Mouse (Mus musculus): Measurements from ENCODE around the gene Rbms3.

Gene Rbms3

DNA sequence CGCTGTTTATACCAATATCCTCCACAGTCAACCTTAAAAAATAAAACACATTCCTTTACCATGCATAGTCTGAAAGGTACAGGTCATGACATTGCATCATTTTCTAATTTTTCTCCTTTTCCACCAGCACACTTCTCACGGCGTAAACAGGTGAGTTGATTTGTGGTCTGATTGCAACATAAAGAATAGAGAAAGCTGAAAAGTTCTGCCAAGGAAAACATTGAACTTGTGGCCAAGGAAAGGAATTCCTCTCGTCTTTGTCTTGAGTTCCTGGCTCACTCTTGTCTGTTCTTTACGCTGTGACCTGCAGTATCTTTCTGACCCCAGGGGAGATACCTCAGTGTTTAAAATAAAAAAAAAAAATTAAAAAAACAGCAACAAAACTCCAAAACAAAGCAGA, 370.1 kb downstream of the Rbms3 start:
- no peak for DNase-seq (ENCODE audit: low read depth, low spot score)

DNA sequence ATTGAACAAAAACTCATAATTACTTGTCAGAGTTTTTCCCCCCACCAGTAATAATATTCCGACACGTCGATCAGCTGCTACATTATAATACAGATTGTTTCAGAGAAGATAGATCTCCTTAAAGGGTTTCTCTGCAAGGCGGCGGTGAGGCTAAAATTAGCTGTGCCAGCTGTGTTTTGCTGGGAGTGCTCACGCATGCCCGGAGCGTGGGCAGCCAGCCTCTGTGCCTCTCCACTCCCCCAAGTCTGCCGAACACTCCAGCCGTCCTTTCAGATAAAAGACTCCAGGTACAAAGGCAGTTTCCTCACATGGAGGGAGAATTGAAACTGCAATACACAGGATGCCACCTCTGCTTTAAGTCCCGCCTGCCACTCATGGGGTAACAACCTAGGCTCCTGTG, 376.4 kb downstream of the Rbms3 start:
- DNase-seq (ENCODE audit: low read depth, low spot score): no peak

DNA sequence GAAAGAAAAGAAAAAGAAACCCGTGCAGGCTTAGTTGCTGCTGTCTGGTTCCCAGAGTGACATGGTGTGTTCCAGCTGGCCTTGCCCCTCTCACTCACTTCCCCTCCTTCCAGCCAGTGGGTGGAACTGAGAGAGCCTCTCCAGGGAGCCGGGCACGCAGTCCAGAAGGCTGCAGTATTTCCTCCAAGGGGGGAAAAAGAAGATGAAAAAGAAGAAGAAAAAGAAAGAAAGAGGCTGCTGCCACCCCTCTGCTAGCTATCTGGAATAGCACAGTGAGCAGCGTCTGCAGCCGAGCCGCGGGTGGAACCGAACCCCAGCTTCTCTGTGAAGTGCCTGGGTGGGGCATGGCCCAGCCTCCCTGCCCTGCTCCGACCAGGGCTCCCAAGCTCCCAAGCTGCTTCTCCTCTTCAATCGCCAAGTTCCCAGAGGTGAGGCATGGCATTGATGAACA, 377.3 kb downstream of the Rbms3 start:
- peak; percentile 44 for DNase-seq (ENCODE audit: low read depth, low spot score)

DNA sequence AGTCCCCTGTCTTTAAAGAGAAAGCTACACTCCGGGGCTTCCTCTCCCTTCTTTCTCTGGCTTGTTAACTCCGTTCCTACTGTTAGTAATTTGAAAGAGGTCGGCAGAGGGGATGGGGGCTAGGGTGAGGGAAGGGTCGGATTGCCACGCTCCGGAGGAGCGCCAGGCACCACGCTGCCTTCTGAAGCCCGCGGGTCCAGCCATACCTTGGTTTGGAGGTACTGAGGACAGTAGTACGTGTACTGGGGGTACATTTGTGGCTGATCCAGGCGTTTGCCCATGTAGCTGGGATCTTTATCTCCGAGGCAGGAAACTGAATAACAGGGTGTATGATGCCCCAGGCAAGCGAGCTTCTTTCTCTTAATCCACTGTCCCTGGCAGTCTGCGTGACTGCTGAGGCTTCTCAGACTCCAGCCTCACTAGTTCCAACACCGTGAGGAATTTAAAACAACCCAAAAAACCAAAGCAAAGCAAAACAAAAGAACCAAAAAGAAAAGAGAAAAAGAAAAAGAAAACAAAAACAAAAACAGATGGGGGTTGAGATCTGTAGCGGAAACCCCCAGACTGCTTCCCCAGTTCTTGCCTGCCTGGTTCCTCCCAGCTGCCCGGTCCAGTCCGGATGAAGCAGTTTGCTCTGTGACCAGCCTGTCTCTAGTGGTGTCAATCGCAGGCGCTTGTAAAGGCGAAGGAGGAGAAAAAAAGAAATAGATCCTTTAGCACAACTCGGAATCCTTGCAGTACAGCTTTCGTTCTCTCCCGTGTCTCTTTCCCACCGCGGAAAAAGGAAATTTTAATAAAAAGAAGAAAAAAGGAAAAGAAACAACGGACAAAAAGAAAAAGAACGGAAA, 378.0 kb downstream of the Rbms3 start:
- DNase-seq (ENCODE audit: low read depth, low spot score): no peak

DNA sequence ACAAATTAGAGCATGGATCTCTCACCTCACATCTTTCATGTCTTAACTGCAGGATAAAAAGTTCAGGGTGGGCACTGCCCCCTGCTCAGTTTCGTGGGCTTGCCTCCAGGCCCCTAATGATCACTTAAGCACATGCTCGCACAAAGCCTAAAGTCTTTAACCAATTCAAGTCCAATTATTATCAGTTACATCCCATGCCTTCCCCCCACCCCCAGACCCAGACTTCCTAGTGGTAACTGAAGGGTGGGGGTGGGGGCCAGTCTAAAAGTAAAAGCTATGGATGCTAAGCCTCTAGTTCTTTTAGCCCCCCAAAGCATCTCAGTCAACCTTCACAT, 378.9 kb downstream of the Rbms3 start:
- DNase-seq (ENCODE audit: low read depth, low spot score): no peak

DNA sequence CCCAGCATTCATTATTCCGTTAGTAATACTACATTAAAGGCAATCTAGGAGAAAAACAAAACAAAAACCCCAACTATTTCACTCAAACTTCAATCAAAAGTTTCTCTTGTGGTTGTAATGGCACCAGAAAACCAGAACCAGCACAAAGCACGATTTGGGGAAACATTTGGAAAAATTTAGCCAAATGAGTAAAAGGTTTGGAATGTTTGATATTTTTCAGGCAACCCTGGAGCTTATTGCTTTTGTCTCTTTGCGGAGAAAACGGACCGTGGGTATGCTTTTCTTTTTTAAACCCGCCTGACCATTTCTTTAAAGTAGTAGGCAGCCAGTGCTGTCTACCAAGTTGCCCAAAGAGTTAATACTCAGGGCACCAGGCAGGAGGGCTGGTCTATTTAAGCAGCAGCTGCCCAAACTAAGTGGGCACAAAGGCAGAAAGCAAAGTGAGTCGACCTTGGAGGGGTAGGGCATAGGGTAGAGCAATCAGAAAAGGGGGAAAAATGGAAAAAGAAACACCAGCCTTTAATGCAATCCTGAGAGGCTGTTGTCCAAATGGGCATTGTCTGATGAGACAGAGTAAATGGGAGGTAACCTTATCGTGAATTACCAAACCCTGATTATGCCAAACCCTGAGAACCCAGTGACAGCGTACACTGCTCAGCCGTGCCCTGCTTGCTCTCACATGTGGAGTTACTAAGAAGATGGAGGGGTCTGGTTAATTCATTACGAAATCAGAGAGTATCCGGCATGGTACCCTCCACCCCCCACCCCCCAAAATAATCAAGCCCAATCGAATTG, 379.5 kb downstream of the Rbms3 start:
- no peak for DNase-seq (ENCODE audit: low read depth, low spot score)

DNA sequence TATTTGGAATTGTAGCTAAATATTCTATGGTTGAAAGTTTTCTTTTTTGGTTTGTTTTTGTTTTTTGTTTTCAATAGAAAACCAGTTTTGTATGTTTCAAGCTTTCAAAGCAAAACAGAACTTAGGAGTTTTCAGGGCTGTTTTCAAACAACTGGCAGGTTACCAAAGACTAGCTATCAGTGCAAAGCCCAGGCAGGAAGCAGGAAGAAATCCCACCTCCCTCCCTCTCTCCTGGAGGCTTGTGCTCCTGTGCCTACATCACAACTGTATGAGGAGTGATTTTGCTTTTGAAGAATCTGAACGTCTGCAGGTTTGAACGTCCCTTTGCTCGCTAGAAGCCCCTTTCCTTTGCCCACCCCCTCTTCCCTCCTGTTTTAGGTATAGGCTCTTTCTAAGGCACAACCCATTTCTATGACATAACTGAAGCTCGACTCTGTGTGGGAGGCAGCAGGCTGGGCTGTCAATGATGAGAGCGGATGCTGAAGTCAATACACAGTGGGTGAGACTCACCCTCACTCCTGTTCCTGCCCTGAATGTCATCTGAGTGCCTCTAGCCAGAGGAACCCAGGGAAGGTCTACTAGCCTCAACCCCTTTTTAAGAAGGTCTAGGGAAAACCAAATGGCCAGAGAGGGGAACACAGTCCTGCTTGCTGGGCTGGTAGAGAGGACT, 382.3 kb downstream of the Rbms3 start:
- DNase-seq (ENCODE audit: low read depth, low spot score): no peak

DNA sequence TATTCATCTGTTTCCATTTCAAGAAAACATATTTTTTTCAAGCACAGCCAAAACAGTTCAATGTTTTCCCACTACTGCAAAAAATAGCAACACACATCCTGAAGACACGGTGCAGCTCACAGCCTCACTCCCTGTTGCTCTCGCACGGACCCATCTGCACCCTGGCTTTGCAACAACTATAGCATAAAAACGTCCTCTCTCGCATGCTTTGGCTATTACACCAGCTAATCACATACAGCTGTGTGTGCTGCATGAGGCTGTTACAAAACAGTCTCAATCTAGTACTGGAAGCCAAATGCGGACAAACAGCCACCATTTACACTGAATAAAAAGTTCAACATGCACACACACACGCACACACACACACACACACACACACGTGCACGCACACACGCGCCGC, 383.5 kb downstream of the Rbms3 start:
- DNase-seq (ENCODE audit: low read depth, low spot score): no peak

DNA sequence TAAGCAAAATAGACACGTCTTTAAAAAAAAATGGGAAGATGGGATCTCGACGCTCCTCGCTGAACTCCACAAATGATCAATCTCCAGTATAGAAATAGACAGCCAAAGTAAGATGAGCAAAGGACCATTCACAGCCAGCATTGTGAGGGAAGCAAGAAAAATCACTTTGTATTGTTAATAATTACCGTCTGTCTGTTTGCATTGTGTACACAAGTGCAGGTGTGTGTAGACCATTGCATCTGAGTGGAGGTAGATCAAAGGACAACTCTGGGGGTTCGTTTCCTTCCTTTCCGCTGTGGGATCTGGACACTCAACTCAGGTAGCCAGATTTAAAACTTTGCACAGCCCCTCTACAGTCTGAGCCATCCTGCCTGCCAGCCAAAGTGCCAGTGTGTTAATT, 386.3 kb downstream of the Rbms3 start:
- DNase-seq (ENCODE audit: low read depth, low spot score): no peak

DNA sequence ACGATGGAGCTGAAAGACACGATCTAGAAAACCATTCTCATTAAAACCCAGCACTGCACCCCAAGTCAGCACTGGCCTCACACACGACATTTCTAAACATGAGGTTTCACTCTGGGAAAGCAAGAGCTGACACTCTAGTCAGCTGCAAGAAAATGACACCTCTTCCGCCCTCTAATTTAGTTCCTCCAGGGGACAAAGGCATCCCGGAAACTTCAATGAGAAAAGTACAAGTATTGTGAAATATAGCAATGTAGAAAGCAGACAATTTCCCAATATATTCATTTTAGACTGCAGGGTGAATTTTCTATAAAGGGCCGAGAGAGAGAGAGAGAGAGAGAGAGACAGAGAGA, 395.0 kb downstream of the Rbms3 start:
- DNase-seq (ENCODE audit: low read depth, low spot score): no peak

DNA sequence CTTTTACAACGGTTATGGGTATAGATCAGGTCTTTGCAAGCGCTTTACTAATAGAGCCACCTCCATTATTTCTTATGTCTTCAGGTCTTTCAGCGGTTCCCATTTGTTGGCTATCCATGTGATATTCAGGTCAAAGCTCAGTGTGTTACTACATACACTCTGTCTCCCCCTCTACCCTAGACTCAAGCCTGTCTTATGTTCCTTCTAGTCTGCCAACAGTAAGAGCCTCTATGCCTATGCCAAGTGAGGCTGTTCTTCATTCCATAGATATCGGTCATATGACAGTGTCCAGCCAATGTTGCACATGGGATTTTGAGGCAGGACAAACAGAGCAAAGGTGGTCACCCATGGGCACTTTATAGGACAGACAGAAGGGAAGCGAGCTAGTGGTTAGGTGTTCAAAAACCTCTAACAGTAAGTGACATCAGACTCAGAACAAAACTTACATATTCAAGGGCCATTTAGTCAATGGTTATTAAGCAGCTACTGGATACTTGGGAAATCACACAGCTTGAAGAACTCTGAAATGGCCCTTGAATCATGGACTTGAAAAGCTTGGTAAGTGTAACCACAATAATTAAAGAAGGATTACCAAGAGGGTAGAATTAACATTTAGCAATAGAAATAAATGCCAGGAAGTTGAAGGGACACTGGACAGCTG, 395.5 kb downstream of the Rbms3 start:
- DNase-seq (ENCODE audit: low read depth, low spot score): no peak

DNA sequence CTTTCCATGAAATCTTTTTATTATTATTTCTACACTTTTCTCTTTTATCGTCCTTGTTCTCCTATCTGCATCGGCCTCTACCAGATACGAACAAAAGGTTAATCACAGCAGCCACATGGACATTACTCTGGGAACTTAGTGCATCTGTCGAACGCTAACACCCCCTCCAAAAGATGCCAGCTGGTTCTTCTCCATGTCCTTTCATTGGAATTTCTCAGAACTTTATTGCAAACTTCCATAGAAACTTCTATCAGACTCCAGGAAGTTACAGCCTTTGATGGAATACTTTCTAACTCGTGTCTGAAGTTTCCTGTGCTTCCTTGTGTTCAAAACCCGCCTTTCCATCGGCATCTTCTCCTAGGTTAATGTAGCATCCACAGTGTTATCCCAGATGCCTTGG, 407.0 kb downstream of the Rbms3 start:
- DNase-seq (ENCODE audit: low read depth, low spot score): no peak

DNA sequence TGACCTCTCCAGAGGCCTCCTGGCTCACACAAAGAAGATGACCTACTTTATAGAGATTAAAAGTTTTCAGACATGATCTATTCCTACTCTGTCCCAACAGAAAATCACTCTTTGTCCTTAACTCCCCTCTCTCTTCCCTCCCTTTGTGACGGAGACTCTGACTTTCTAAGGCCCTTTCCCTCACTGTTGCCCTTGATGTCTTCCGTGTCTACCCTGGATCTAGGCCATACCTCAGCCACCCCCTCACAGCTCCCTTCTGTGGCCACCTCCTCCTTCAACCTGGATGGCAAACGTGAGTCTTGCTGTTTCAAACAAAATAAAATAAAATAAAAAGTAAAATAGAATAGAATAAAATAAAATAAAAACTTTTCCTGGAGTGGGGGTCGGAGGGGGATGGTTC, 408.2 kb downstream of the Rbms3 start:
- DNase-seq (ENCODE audit: low read depth, low spot score): no peak

DNA sequence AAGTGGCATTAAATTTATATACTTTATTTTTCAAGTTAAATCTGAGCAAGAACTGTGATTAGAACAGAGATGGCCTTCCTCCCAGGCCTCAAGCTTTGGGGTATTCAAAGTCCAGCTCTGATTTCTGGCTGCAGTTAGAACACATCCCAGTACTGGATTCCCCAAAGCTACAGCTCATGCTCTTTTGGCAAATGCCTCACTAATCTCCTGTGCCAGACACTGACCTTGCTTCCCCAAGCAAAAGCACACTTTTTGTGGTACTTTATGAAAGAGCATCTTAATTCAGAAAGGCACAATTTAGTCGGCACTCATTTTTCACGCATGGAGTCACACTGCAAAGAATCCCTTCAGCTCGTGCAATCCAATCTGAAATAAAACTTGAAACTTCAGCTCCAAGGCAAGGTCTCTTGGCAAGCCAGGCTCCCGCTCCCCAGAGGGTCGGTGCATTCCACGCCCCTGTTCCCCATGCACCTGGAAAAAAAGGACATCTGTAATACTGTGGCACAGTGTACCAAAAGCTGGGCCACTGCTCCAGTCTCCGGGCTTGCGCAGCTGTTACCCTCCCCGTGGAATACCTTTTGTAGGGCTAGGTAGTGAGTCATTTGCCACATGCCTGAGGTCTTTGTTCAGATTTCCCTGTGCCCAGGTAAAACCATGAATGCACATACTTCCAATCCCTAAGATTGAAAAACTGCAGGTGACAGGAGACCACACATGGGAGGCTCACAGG, 413.5 kb downstream of the Rbms3 start:
- no peak for DNase-seq (ENCODE audit: low read depth, low spot score)

DNA sequence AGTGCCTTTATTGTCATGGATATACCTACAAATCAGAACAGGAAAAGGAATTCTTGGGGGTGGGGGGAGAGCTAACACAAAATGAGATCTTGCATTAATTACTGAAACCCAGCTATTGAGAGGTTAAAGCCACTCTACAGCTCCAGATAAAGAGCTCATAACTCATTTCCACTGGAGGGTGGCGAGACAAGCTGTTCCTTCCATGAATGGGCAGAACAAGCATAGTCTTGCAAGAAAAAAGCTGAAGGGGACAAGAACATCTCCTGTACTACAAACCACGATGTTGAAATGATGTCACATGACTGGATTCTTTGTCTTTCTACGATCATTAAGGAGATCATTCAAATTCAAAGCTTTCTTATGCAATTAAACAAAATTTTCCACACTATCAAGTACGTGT, 417.7 kb downstream of the Rbms3 start:
- no peak for DNase-seq (ENCODE audit: low read depth, low spot score)

DNA sequence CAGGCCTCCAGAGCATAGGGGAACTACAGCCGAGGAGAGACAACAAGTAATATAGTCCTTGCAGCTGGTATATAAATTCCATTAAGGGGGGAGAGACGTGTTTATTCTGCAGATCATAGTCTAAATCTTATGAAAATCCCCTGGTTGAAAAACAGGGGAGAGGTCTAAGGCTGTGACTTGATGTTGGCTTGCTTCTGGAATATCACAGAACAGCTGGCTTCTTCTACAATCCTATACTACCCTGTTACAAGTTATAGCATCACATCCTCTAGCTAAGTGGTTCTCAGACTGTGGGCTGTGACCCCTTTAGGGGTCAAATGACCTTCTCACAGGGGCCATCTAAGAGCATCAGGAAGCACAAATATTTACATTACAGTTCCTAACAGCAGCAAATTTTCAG, 419.4 kb downstream of the Rbms3 start:
- no peak for DNase-seq (ENCODE audit: low read depth, low spot score)

DNA sequence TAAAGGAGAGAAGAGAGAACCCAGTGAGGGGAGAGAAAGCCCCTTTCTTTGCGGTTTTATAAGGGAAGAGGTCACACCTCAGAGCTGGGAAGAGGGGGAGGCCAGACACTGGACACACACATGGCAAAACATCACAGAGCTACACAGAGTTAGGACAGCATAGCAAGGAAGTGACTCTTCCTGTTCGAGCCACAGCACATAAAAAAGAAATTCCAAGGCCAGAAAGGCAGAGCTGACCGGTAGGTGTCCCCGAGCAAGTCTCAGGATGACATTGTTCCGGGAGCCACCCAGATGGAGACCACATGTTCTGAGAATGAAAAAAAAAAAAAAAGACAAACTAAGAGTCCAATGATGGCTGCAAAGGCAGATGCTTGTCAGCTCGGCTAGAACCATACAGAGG, 424.3 kb downstream of the Rbms3 start:
- DNase-seq (ENCODE audit: low read depth, low spot score): no peak

DNA sequence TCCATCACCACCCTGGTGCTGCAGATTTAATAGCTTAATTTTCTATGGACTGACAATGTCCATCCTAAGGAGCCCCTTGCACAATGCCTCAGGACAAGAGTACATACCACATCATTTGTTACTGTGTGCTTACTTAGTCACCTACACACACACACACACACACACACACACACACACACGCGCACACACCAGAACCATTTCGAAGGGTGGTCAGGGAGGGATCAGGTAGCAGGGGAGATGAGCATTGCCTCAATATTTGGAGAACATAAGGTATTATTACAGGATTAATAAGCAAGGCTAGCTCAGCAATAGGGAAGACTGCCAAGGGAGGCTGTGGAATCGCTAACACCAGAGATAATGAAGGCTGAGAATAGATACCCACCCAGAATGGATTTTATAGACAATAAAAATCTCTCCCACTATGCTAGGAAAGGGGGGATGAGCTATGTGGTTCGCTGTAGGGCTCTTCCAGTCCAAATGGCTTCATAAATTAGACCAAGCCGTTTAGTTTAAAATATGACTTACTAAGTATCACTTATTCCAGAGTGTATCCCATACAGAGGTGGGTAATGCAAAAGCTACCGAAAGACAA, 429.6 kb downstream of the Rbms3 start:
- no peak for DNase-seq (ENCODE audit: low read depth, low spot score)

DNA sequence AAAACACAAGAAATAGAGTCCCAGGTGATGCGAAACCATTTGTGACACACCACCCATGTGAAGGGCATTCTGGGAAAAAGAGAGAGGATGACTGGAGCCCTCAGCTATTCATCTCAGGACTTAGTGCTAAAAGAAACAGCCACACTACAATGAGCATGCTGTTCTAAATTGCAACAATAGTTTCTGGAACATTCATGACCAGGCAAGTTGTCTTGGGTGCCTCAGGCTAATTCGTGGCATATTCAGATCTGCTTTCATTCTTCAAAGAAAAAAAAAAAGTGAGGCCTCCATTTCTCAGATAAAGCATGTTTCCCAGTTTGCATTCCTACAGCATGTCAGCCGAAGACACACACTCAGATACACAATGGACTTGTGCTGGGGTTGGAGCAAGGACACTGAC, 432.2 kb downstream of the Rbms3 start:
- no peak for DNase-seq (ENCODE audit: low read depth, low spot score)

DNA sequence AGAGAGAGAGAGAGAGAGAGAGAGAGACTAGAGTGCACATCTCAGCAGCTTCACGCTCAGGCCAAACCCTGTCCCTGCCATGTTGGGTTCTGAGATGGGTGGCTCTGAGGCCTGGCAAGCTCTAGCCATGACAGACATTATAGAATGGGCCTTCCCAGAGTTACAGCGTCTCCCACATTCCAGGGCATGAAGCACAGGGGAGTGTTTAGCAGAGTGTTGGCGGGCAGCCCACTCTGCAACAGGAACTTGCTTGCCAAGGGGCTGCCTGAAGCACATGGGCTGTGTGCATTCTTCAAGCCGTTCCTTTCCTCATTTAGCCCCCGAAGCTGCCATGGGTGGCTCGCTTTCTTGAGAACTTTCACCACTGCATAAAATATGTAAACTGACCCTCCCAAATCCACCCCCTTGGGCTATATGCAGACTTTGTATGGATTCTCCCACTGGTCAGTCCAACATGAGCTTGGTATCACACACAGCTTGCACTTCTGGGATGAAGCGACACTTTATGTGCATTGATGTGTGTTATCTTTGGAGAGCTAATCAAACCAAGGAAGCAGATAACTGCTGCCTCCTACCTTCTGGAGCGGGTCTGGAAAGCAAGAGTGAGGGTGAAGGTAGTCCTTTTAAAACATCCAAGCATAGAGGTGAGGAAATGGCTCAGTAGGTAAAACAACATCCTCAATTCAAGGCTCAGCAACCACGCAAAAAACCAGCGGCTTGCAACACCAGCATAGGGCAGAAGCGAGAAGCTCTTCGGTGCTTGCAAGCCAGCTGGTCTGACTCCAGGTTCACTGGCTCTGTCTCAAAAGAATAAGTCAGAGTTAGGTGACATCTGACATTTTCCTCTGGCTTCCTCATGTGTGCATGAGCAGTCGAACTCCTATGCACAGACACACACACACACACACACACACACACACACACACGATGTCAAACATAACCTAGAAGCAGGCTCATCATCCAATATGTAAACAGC, 436.9 kb downstream of the Rbms3 start:
- peak; percentile 71 for DNase-seq (ENCODE audit: low read depth, low spot score)

Data from skeletal muscle tissue, adult 2 months (tissue).